Mouse (Mus musculus): Measurements from ENCODE around the gene Tmem59l. TPM values are rescaled to one million over a fixed set of nuclear protein-coding genes. Genes with fewer than 3 reads are reported as not detected.

Tmem59l gene
- polyA plus RNA-seq, 1 experiment from 2014 or later, result 61.5 TPM

DNA sequence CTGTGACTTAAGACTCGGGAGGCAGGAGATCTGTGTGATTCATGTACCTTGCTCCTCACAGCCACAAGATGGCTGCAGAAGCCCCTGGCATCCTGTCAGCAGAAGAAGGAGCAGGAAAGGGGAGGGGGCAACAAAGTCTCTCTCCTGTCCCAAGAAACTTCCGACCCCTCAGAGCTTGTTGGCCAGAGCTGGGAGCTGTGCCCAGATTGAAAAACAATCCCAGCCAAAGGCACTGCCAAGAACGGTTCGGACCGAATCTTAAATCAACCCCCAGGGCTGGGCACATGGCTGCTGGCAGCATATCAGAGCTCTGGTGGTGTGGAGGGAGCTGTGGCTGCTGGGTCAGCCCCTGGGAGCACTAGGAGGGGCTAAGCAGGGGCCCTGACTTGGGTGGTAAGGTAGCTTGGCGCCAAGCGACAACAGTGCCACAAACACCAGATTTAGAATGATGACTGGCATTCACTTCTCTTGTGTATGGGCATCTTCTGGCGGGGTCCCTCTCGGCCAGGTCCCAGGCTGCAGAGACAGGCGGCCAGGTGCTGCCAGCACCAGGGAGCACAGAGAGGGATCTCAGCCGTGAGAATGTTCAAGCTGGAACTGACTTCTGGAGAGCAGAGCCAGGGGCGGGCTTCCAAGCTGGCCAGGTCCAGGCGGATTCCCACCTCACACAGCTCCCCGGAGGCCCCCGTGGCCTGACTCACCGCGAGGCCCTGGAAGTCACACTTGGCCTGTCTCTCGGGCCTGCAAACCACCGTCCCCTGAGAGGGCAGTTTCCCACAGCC lies 39.3 kb downstream of the Tmem59l start:
- peaks cover 26% of the 10 kb centered on the region for H3K36me3 ChIP-seq
- H3K4me2 ChIP-seq (replicated peaks), result no peak overlapping the region
- no peaks in the 10 kb centered on the region for H3K4me1 ChIP-seq (replicated peaks)
- H3K27me3 ChIP-seq, result 0 out of 2 replicates have a peak, but pooled peaks cover 6% of the 10 kb centered on the region
- WGBS, result 74% methylated on average over 19 of the region's 19 CpGs
- H3K4me3 ChIP-seq (replicated peaks), result no peak overlapping the region
- ATAC-seq, result no peak
- H3K9me3 ChIP-seq, result no peaks in the 10 kb centered on the region
- H3K9ac ChIP-seq (replicated peaks), result no peak overlapping the region
- no peak overlapping the region for H3K27ac ChIP-seq

DNA sequence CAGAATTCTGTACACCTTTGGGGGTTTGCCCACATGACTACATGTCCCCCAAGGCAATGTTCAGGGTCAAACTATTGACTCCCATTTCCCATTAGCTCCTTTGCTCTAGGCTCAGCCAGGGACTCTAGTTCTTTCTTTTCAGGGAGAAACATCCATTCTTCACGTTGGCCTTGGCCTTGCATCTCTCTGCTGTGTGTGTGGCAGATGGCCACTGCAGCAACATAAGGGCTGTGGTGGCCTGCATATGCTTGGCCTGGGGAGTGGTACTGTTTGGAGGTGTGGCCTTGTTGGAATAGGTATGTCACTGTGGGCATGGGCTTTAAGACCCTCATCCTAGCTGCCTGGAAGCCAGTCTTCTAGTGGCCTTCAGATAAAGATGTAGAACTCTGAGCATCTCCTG lies 41.2 kb downstream of the Tmem59l start:
- H3K9me3 ChIP-seq, result no peaks in the 10 kb centered on the region
- WGBS, result 90% methylated on average over 1 of the region's 1 CpGs
- no peak for ATAC-seq

DNA sequence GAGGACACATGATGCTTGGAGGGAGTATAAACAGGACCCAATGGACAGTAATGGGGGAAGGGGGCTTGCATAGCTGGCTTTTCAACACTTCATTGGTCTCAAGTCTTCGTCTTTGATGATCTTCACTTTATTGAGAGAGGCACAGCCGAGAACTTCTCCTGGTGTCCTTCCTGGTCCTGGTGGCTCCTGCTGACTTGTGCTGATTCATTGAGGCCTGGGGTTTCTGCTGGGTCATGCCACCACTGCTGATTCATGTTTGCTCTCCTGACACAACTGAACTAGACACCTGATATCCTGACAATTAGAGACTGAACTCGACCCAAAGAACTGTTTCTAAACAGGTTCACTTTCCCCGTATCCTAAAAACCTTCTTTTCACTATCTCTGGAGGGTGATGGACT lies 43.8 kb downstream of the Tmem59l start:
- no peaks in the 10 kb centered on the region for H3K36me3 ChIP-seq
- no peak overlapping the region for H3K27ac ChIP-seq
- H3K4me2 ChIP-seq (replicated peaks), result no peak overlapping the region
- no peaks in the 10 kb centered on the region for H3K9me3 ChIP-seq
- no peak overlapping the region for H3K4me3 ChIP-seq (replicated peaks)
- H3K9ac ChIP-seq (replicated peaks), result no peak overlapping the region
- WGBS, result 88% methylated on average over 4 of the region's 4 CpGs
- H3K27me3 ChIP-seq, result no peaks in the 10 kb centered on the region
- no peak for ATAC-seq
- peaks cover 12% of the 10 kb centered on the region for H3K4me1 ChIP-seq (replicated peaks)

More for the DNA sequence above, 41.2 kb downstream of the Tmem59l start:
- no peaks in the 10 kb centered on the region for H3K4me1 ChIP-seq (replicated peaks)
- no peaks in the 10 kb centered on the region for H3K27me3 ChIP-seq
- no peak overlapping the region for H3K9ac ChIP-seq (replicated peaks)
- H3K27ac ChIP-seq, result no peak overlapping the region
- H3K4me3 ChIP-seq (replicated peaks), result no peak overlapping the region
- H3K4me2 ChIP-seq (replicated peaks), result no peak overlapping the region
- H3K36me3 ChIP-seq, result peaks cover 8% of the 10 kb centered on the region; the same call in 1 of the 2 replicates

DNA sequence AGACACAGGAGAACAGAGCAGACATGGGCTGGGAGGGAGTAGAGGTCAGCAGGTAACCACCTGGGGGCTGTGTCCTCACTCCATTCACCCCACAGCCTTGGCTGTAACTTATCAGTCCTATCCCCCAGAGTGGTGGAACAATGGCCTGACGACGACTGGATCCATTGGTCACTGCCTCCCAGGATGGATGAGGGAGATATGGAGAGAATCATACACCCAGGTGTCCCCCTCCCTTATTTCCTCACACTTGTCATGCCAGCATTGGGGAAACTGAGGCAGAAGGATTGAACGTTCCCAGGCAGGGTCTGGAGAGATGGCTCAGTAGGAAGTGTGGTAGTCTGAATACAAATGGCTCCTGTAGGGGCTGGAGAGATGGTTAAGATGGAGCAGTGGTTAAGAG lies 45.6 kb downstream of the Tmem59l start:
- Histone ChIP-seq H3K4me2 (replicated peaks) (no peak overlapping the region), H3K4me1 (replicated peaks) (peaks cover 24% of the 10 kb centered on the region), H3K4me3 (replicated peaks) (no peak overlapping the region), H3K36me3 (no peaks in the 10 kb centered on the region), H3K27ac (no peak overlapping the region), H3K9ac (replicated peaks) (no peak overlapping the region), H3K27me3 (no peaks in the 10 kb centered on the region), H3K9me3 (no peaks in the 10 kb centered on the region)
- ATAC-seq, result no peak
- 79% methylated on average over 3 of the region's 3 CpGs for WGBS

DNA sequence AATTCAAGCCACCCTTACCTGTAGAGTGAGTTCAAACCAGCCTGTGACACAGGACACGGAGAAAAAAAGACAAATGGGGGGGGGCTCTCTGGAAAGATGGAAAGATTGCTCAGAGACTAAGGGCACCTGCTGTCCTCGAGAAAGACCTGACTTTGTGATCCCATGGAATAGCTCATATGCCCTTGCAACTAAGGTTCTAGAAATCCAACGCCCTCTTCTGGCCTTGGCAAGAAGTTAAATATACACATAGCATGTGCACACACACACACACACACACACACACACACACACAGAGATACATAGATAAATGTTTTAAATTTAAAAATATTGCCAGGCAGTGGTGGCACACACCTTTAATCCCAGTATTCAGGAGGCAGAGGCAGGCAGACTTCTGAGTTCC lies 46.9 kb downstream of the Tmem59l start:
- H3K4me1 ChIP-seq (replicated peaks), result peaks cover 24% of the 10 kb centered on the region
- ATAC-seq, result no peak
- no peaks in the 10 kb centered on the region; the same call in 1 of the 2 replicates for H3K36me3 ChIP-seq
- peak overlapping the region; percentile 65 for H3K9ac ChIP-seq (replicated peaks)
- H3K27ac ChIP-seq, result no peak overlapping the region
- WGBS, result 55% methylated on average over 3 of the region's 3 CpGs
- H3K4me2 ChIP-seq (replicated peaks), result peak overlapping the region; percentile 85
- peak overlapping the region; percentile 67 for H3K4me3 ChIP-seq (replicated peaks)
- no peaks in the 10 kb centered on the region for H3K9me3 ChIP-seq
- no peaks in the 10 kb centered on the region for H3K27me3 ChIP-seq

DNA sequence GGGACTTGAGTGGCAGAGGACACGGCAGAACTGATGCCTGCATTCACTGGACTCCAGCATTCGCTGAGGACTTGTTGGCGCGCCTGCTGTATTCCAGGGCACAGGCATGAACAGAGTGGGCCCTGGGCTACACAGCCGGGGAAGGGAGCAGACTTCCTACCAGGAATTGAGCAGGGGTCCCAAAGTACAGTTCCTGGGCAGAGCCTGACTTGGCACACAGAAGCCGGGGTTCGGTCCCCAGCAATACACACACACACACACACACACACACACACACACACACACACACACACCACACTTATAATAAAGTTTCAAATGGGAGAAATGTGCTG lies 47.3 kb downstream of the Tmem59l start:
- H3K9ac ChIP-seq (replicated peaks), result peak overlapping the region; percentile 65
- H3K27ac ChIP-seq, result peak overlapping the region; percentile 84
- ATAC-seq, result no peak
- WGBS, result 6% methylated on average over 7 of the region's 7 CpGs
- H3K4me2 ChIP-seq (replicated peaks), result peak overlapping the region; percentile 85
- no peaks in the 10 kb centered on the region for H3K27me3 ChIP-seq
- H3K36me3 ChIP-seq, result no peaks in the 10 kb centered on the region; the same call in 1 of the 2 replicates
- no peaks in the 10 kb centered on the region for H3K9me3 ChIP-seq
- H3K4me1 ChIP-seq (replicated peaks), result peaks cover 24% of the 10 kb centered on the region
- peak overlapping the region; percentile 67 for H3K4me3 ChIP-seq (replicated peaks)

DNA sequence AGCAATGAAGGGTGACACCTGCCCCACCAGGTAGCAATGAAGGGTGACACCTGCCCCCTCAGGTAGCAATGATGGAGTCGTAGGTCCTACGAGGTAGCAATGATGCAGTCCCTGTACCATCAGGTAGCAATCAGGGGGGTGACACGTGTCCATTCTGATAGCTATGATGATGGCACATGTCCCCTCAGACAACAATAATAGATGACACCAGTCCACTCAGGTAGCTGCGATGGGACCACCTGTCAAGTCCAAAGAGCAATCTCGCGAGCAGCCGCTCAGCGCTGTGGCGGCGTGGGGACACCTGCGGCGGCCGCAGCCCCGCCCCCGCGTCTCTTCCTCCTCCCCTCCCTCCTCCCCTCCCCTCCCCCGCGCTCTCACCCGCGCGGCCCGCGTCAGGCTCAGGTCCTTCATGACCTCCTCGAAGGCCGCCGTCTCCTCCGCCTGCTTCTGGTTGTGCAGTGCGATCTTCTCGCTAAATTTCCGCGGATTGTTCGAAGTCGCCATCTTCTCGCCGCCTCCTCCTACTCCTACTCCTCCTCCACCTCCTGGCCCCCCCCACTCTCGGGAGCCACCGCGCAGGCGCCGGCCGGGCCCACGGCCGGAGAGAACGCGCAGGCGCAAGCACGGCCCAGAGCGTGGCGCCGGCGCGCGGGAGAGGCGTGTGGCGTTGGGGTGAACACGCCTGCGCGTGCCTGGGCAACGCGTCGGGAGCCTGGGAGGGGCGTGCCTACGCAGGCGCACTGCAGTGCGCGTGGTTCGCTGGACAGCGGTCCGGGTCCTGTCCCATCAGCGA lies 47.9 kb downstream of the Tmem59l start, which contains the start of gene Crtc1:
TSS of gene Crtc1 (minus strand) at position 525 of the 793 bp plus-strand sequence.
- 1% methylated on average over 69 of the region's 70 CpGs for WGBS
- H3K4me3 ChIP-seq (replicated peaks), result peak within 1 kb of the TSS; percentile 67
- no peaks in the 10 kb centered on the region; the same call in 1 of the 2 replicates for H3K36me3 ChIP-seq
- peaks cover 27% of the 10 kb centered on the region for H3K4me1 ChIP-seq (replicated peaks)
- H3K27me3 ChIP-seq, result no peaks in the 10 kb centered on the region
- H3K9me3 ChIP-seq, result no peaks in the 10 kb centered on the region
- peak within 1 kb of the TSS; percentile 85 for H3K4me2 ChIP-seq (replicated peaks)
- ATAC-seq, result peak; percentile 99
- peak within 1 kb of the TSS; percentile 84 for H3K27ac ChIP-seq
- H3K9ac ChIP-seq (replicated peaks), result peak within 1 kb of the TSS; percentile 75

DNA sequence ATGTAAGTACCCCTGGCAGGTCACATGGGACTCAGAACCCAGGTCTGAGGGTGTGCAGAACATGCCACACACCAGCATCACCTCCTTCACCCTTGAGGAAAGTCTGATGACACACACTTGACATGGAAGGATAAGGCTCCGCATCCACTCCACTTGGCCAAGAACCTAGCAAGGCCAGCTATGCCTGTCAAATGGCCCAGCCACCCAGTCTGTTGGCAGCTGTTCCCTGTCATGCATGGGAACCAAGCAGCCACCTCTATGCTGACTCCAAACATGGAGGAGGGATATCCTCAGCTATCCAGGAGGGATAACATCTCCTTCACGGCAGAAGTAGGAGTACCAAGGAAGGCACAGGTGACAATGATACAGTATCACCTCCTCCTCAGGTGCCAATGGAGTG lies 48.7 kb downstream of the Tmem59l start:
- WGBS, result 93% methylated on average over 2 of the region's 2 CpGs
- Histone ChIP-seq H3K9me3 (no peaks in the 10 kb centered on the region), H3K27ac (no peak overlapping the region), H3K36me3 (no peaks in the 10 kb centered on the region; the same call in 1 of the 2 replicates), H3K4me2 (replicated peaks) (peak overlapping the region; percentile 85), H3K4me3 (replicated peaks) (peak overlapping the region; percentile 67), H3K4me1 (replicated peaks) (peaks cover 27% of the 10 kb centered on the region), H3K27me3 (no peaks in the 10 kb centered on the region), H3K9ac (replicated peaks) (peak overlapping the region; percentile 75)
- ATAC-seq, result no peak

DNA sequence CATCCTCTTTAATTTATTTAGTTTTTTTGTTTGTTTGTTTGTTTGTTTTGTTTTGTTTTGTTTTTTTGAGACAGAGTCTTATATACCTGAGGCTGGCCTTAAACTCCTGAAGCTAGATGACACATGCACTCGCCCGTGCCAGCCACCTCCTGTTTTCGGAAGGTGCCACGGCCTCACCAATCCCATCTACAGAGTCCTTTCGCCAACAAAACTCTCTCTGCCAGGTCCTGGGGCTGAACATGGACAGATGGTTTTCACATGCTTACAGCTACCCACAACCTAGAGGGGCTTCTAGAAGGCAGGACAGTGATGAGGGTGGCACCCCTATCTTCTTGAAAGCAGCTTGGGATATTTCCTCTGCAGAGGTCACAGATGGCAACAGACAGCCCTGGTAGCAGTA lies 52.0 kb downstream of the Tmem59l start:
- ATAC-seq, result no peak
- 96% methylated on average over 5 of the region's 5 CpGs for WGBS
- Histone ChIP-seq H3K27ac (no peak overlapping the region), H3K9me3 (no peaks in the 10 kb centered on the region), H3K4me3 (replicated peaks) (no peak overlapping the region), H3K4me1 (replicated peaks) (peaks cover 26% of the 10 kb centered on the region), H3K9ac (replicated peaks) (0 out of 2 replicates have a peak overlapping the region, but pooled peaks have one; percentile 14), H3K36me3 (no peaks in the 10 kb centered on the region; the same call in 1 of the 2 replicates), H3K4me2 (replicated peaks) (no peak overlapping the region), H3K27me3 (no peaks in the 10 kb centered on the region)

Other genes with a start within 250 kb of the Tmem59l start
- 57.7 and 61.5 TPM in 2 replicates for gene Homer3, start 204.5 kb downstream of the Tmem59l start, polyA plus RNA-seq (2015; fragmentation: Nextera tagmentation; extraction: Ambion mirVana)
- 50.0 and 54.6 TPM in 2 replicates for gene Ddx49, start 184.9 kb downstream of the Tmem59l start, polyA plus RNA-seq (2015; fragmentation: Nextera tagmentation; extraction: Ambion mirVana)
- gene Cope, start 184.8 kb downstream of the Tmem59l start, polyA plus RNA-seq (2015; fragmentation: Nextera tagmentation; extraction: Ambion mirVana), result 273 and 290 TPM in 2 replicates
- gene Cers1, start 171.6 kb downstream of the Tmem59l start, polyA plus RNA-seq (2015; fragmentation: Nextera tagmentation; extraction: Ambion mirVana), result 23.7 and 26.2 TPM in 2 replicates
- gene Gdf1, start 157.5 kb downstream of the Tmem59l start, polyA plus RNA-seq (2015; fragmentation: Nextera tagmentation; extraction: Ambion mirVana), result 3.7 and 6.0 TPM in 2 replicates
- gene Upf1, start 134.1 kb downstream of the Tmem59l start, polyA plus RNA-seq (2015; fragmentation: Nextera tagmentation; extraction: Ambion mirVana), result 15.5 and 18.1 TPM in 2 replicates
- gene Comp, start 113.8 kb downstream of the Tmem59l start, polyA plus RNA-seq (2015; fragmentation: Nextera tagmentation; extraction: Ambion mirVana), result 0.21 and 0.42 TPM in 2 replicates
- 33.9 and 36.1 TPM in 2 replicates for gene Crtc1, start 47.8 kb downstream of the Tmem59l start, polyA plus RNA-seq (2015; fragmentation: Nextera tagmentation; extraction: Ambion mirVana)
- 19.3 and 22.2 TPM in 2 replicates for gene Klhl26, start 10.4 kb downstream of the Tmem59l start, polyA plus RNA-seq (2015; fragmentation: Nextera tagmentation; extraction: Ambion mirVana)
- gene Crlf1, start 5.8 kb upstream of the Tmem59l start, polyA plus RNA-seq (2015; fragmentation: Nextera tagmentation; extraction: Ambion mirVana), result 0.97 and 1.1 TPM in 2 replicates
- gene Rex1bd, start 19.4 kb upstream of the Tmem59l start, polyA plus RNA-seq (2015; fragmentation: Nextera tagmentation; extraction: Ambion mirVana), result 152 and 155 TPM in 2 replicates
- 680 and 755 TPM in 2 replicates for gene Uba52, start 23.4 kb upstream of the Tmem59l start, polyA plus RNA-seq (2015; fragmentation: Nextera tagmentation; extraction: Ambion mirVana)
- gene Fkbp8, start 40.4 kb upstream of the Tmem59l start, polyA plus RNA-seq (2015; fragmentation: Nextera tagmentation; extraction: Ambion mirVana), result 370 and 392 TPM in 2 replicates
- gene Kxd1, start 40.6 kb upstream of the Tmem59l start, polyA plus RNA-seq (2015; fragmentation: Nextera tagmentation; extraction: Ambion mirVana), result 44.5 and 48.1 TPM in 2 replicates
- gene Ell, start 52.1 kb upstream of the Tmem59l start, polyA plus RNA-seq (2015; fragmentation: Nextera tagmentation; extraction: Ambion mirVana), result 17.8 and 18.0 TPM in 2 replicates
- gene Isyna1, start 107.0 kb upstream of the Tmem59l start, polyA plus RNA-seq (2015; fragmentation: Nextera tagmentation; extraction: Ambion mirVana), result 119 and 133 TPM in 2 replicates
- 123 and 129 TPM in 2 replicates for gene Ssbp4, start 121.5 kb upstream of the Tmem59l start, polyA plus RNA-seq (2015; fragmentation: Nextera tagmentation; extraction: Ambion mirVana)
- 1.1 and 1.2 TPM in 2 replicates for gene Lrrc25, start 128.8 kb upstream of the Tmem59l start, polyA plus RNA-seq (2015; fragmentation: Nextera tagmentation; extraction: Ambion mirVana)
- gene Gdf15, start 145.1 kb upstream of the Tmem59l start, polyA plus RNA-seq (2015; fragmentation: Nextera tagmentation; extraction: Ambion mirVana), result 0.30 TPM in 1 of 2 replicates, not detected in the other
- gene Pgpep1, start 173.0 kb upstream of the Tmem59l start, polyA plus RNA-seq (2015; fragmentation: Nextera tagmentation; extraction: Ambion mirVana), result 87.5 and 99.4 TPM in 2 replicates
- gene Lsm4, start 185.9 kb upstream of the Tmem59l start, polyA plus RNA-seq (2015; fragmentation: Nextera tagmentation; extraction: Ambion mirVana), result 176 and 201 TPM in 2 replicates
- 65.1 and 97.7 TPM in 2 replicates for gene Jund, start 211.6 kb upstream of the Tmem59l start, polyA plus RNA-seq (2015; fragmentation: Nextera tagmentation; extraction: Ambion mirVana)
- 0.07 and 0.08 TPM in 2 replicates for gene Iqcn, start 216.1 kb upstream of the Tmem59l start, polyA plus RNA-seq (2015; fragmentation: Nextera tagmentation; extraction: Ambion mirVana)
- not detected in 2 replicates for gene Gm3336, start 231.2 kb upstream of the Tmem59l start, polyA plus RNA-seq (2015; fragmentation: Nextera tagmentation; extraction: Ambion mirVana)
- gene Pde4c, start 236.4 kb upstream of the Tmem59l start, polyA plus RNA-seq (2015; fragmentation: Nextera tagmentation; extraction: Ambion mirVana), result 0.15 and 0.28 TPM in 2 replicates